Mouse (Mus musculus) cerebellum, adult 9-10 months (tissue): Measurements from ENCODE around the gene Ntn5.
A peak's percentile ranks its signal among the peaks of the same experiment; 100 is the strongest.
"Not testable (repeated sequence)": the region's sequence is repeated elsewhere in the genome, so short reads cannot be mapped to it uniquely, and the experiment has no call there.

Experiments used
- DNase-seq: peaks from one replicate; pipeline ENCODE4 v3.0.0; 2022

Ntn5 gene

GRCm38 (mm10) chr7:45660746-45661478, 22.9 kb upstream of the Ntn5 start:
- DNase-seq, result no peak

GRCm38 (mm10) chr7:45661702-45662101, 22.1 kb upstream of the Ntn5 start:
- not testable (repeated sequence) for DNase-seq

- DNase-seq, result no peak
These were observed 18.3 kb upstream of the Ntn5 start for GRCm38 (mm10) chr7:45665303-45666138.

GRCm38 (mm10) chr7:45666161-45666560, 17.7 kb upstream of the Ntn5 start, which contains the start of gene Fut2:
TSS of gene Fut2 (minus strand) at chr7:45666394.
- no peak for DNase-seq

- DNase-seq, result no peak
These were observed 16.1 kb upstream of the Ntn5 start for GRCm38 (mm10) chr7:45667761-45668160.

GRCm38 (mm10) chr7:45668921-45669320, 14.9 kb upstream of the Ntn5 start:
- DNase-seq, result no peak

- no peak for DNase-seq
These were observed 6.1 kb upstream of the Ntn5 start for GRCm38 (mm10) chr7:45677627-45678295.

- DNase-seq, result no peak
These were observed 5.3 kb upstream of the Ntn5 start for GRCm38 (mm10) chr7:45678513-45678912.

GRCm38 (mm10) chr7:45679966-45680621, 3.7 kb upstream of the Ntn5 start:
- DNase-seq, result no peak

- peak; percentile 61 for DNase-seq
These were observed 2.6 kb upstream of the Ntn5 start for GRCm38 (mm10) chr7:45681046-45681736.

GRCm38 (mm10) chr7:45682144-45683126, 1.4 kb upstream of the Ntn5 start:
- peak; percentile 89 for DNase-seq

GRCm38 (mm10) chr7:45685811-45686210, 2.0 kb downstream of the Ntn5 start:
- no peak for DNase-seq

GRCm38 (mm10) chr7:45686841-45687240, 3.0 kb downstream of the Ntn5 start:
- no peak for DNase-seq

GRCm38 (mm10) chr7:45689099-45689498, 5.3 kb downstream of the Ntn5 start:
- no peak for DNase-seq

- no peak for DNase-seq
These were observed 6.0 kb downstream of the Ntn5 start for GRCm38 (mm10) chr7:45689800-45690199.

- no peak for DNase-seq
These were observed 8.5 kb downstream of the Ntn5 start for GRCm38 (mm10) chr7:45692364-45692763.

GRCm38 (mm10) chr7:45693921-45694591, 10.2 kb downstream of the Ntn5 start, which contains the start of gene Sec1:
TSS of gene Sec1 (minus strand) at chr7:45694402.
- no peak for DNase-seq

GRCm38 (mm10) chr7:45695098-45695497, 11.3 kb downstream of the Ntn5 start:
- no peak for DNase-seq

- DNase-seq, result peak; percentile 59
These were observed 14.1 kb downstream of the Ntn5 start for GRCm38 (mm10) chr7:45697894-45698293.

- peak; percentile 77 for DNase-seq
These were observed 15.8 kb downstream of the Ntn5 start, which contains the start of gene Car11 for GRCm38 (mm10) chr7:45699523-45700141. TSS of gene Car11 (plus strand) at chr7:45699843.
